Mouse (Mus musculus) small intestine, adult 2 months (tissue): Measurements from ENCODE around the gene Kcnj10.

ENCODE experiments used
- CTCF ChIP-seq: fragments of 200-500 bp; IDR thresholded peaks from 2 replicates; pipeline ENCODE4 v1.5.1; 2012; ENCODE audit warnings: low read depth, mild to moderate bottlenecking, control low read depth, inconsistent platforms, low read length, moderate library complexity, mixed read lengths; ENCODE audit not compliant: insufficient replicate concordance, insufficient read length; ENCODE audit errors: extremely low read depth
- POLR2A ChIP-seq: fragments of 200-500 bp; IDR thresholded peaks from 2 replicates; pipeline ENCODE4 v1.6.1; 2012; ENCODE audit warnings: low read depth, mild to moderate bottlenecking, control low read depth, inconsistent platforms, low read length, moderate library complexity

DNA sequence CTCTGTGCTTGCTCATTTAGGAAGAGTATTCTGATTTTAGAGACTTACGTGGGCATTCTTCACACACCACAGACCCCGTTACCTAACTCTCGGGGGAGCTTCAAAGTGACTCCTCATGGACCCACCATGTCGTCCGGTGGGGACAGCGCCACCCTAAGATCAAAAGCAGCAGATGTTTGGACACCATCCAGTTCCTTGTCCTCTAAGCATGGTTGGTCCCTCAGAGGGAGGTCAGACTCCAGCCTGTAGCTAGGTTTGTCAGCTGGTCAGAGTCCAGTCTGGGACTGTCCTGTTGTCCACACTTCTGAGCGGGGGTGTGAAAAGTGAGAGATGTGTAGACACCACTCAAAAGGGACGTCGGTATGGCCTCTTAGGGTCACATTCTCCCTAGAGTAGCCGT lies 5.7 kb downstream of the Kcnj10 start:
- TF ChIP-seq CTCF (no peak), POLR2A (no peak)
